Mouse (Mus musculus) liver, embryonic 12.5 days (tissue): ENCODE results near the gene Pkd2. TPM values are rescaled to one million over a fixed set of nuclear protein-coding genes. Genes with fewer than 3 reads are reported as not detected.

Experiments
- ATAC-seq: fragments of 200-750 bp; cut with Nextera tagmentation; 2 replicates; pipeline ENCODE4 v1.8.0; 2017; ENCODE audit warnings: moderate number of reproducible peaks, mild to moderate bottlenecking, moderate library complexity
- H3K27ac ChIP-seq: fragments of 300-500 bp; sonication (generic); 2 replicates; pipeline ENCODE4 v1.5.1; 2016; ENCODE audit warnings: mild to moderate bottlenecking
- H3K27me3 ChIP-seq: fragments of 300-500 bp; sonication (generic); replicated peaks from 2 replicates; pipeline ENCODE4 v1.6.1; 2016; ENCODE audit warnings: mild to moderate bottlenecking, moderate library complexity
- H3K36me3 ChIP-seq: fragments of 300-500 bp; sonication (generic); 2 replicates; pipeline ENCODE4 v1.6.1; 2016; ENCODE audit warnings: mild to moderate bottlenecking, moderate library complexity
- H3K4me1 ChIP-seq: fragments of 300-500 bp; sonication (generic); 2 replicates; pipeline ENCODE4 v1.6.1; 2016
- H3K4me2 ChIP-seq: fragments of 300-500 bp; sonication (generic); 2 replicates; pipeline ENCODE4 v1.6.1; 2016; ENCODE audit warnings: mild to moderate bottlenecking, moderate library complexity
- H3K4me3 ChIP-seq: fragments of 300-500 bp; sonication (generic); 2 replicates; pipeline ENCODE4 v1.5.1; 2016; ENCODE audit warnings: mild to moderate bottlenecking, moderate library complexity
- H3K9ac ChIP-seq: fragments of 300-500 bp; sonication (generic); 2 replicates; pipeline ENCODE4 v1.6.1; 2016; ENCODE audit warnings: mild to moderate bottlenecking, moderate library complexity
- H3K9me3 ChIP-seq: fragments of 300-500 bp; sonication (generic); replicated peaks from 2 replicates; pipeline ENCODE4 v1.6.1; 2016; ENCODE audit warnings: mild to moderate bottlenecking, moderate library complexity
- WGBS: fragments of 180-500 bp; shearing (Covaris S2); methylation state at CpG from one replicate; pipeline ENCODE4 v1.1.7; 2016; ENCODE audit not compliant: insufficient replicate concordance; 5-methylcytosine and 5-hydroxymethylcytosine counted together
- polyA plus RNA-seq: library from polyadenylated mRNA; unstranded; fragments of >200 nt; fragmentation: Nextera tagmentation; extraction: Ambion mirVana; gene quantifications from 2 replicates; pipeline ENCODE4 v1.2.1, GENCODE M21; 2016

Gene Pkd2
- polyA plus RNA-seq, 1 experiment from 2014 or later: 4.1 TPM

- no peak overlapping the region for H3K27ac ChIP-seq
- H3K9ac ChIP-seq: no peak overlapping the region
- H3K4me1 ChIP-seq: no peaks in the 10 kb centered on the region
- no peaks in the 10 kb centered on the region for H3K27me3 ChIP-seq
- no peak overlapping the region for H3K4me2 ChIP-seq
- no peak overlapping the region for H3K4me3 ChIP-seq
- H3K36me3 ChIP-seq: peaks cover 28% of the 10 kb centered on the region
- H3K9me3 ChIP-seq: no peaks in the 10 kb centered on the region
- WGBS: 78% methylated on average over 5 of the region's 5 CpGs
- no peak for ATAC-seq
These were observed 9.3 kb downstream of the Pkd2 start for GRCm38 (mm10) chr5:104468586-104468985.

- WGBS: 76% methylated on average over 5 of the region's 5 CpGs
- Histone ChIP-seq H3K9me3 (no peaks in the 10 kb centered on the region), H3K4me3 (no peak overlapping the region), H3K4me2 (no peak overlapping the region), H3K27ac (no peak overlapping the region), H3K27me3 (no peaks in the 10 kb centered on the region), H3K9ac (no peak overlapping the region), H3K36me3 (peaks cover 28% of the 10 kb centered on the region), H3K4me1 (no peaks in the 10 kb centered on the region)
- no peak for ATAC-seq
These were observed 11.7 kb downstream of the Pkd2 start for GRCm38 (mm10) chr5:104470981-104471391.

GRCm38 (mm10) chr5:104472371-104472770, 13.1 kb downstream of the Pkd2 start:
- H3K27ac ChIP-seq: no peak overlapping the region
- no peaks in the 10 kb centered on the region for H3K27me3 ChIP-seq
- H3K9ac ChIP-seq: no peak overlapping the region
- peaks cover 20% of the 10 kb centered on the region for H3K36me3 ChIP-seq
- H3K4me2 ChIP-seq: no peak overlapping the region
- no peak overlapping the region for H3K4me3 ChIP-seq
- no peaks in the 10 kb centered on the region for H3K4me1 ChIP-seq
- 84% methylated on average over 8 of the region's 8 CpGs for WGBS
- no peak for ATAC-seq
- H3K9me3 ChIP-seq: no peaks in the 10 kb centered on the region

- 81% methylated on average over 7 of the region's 7 CpGs for WGBS
These were observed 21.1 kb downstream of the Pkd2 start for GRCm38 (mm10) chr5:104480367-104480766.

GRCm38 (mm10) chr5:104482856-104483255, 23.6 kb downstream of the Pkd2 start:
- Histone ChIP-seq H3K36me3 (peaks cover 20% of the 10 kb centered on the region), H3K9ac (no peak overlapping the region), H3K4me2 (no peak overlapping the region), H3K4me1 (no peaks in the 10 kb centered on the region), H3K27me3 (no peaks in the 10 kb centered on the region), H3K27ac (no peak overlapping the region), H3K4me3 (no peak overlapping the region), H3K9me3 (no peaks in the 10 kb centered on the region)
- ATAC-seq: no peak
- WGBS: 76% methylated on average over 8 of the region's 8 CpGs

More at GRCm38 (mm10) chr5:104480367-104480766, 21.1 kb downstream of the Pkd2 start:
- no peak overlapping the region for H3K27ac ChIP-seq
- H3K9me3 ChIP-seq: no peaks in the 10 kb centered on the region
- no peak overlapping the region for H3K9ac ChIP-seq
- no peak overlapping the region for H3K4me2 ChIP-seq
- ATAC-seq: no peak
- H3K4me3 ChIP-seq: no peak overlapping the region
- H3K36me3 ChIP-seq: peaks cover 15% of the 10 kb centered on the region
- H3K4me1 ChIP-seq: no peaks in the 10 kb centered on the region
- no peaks in the 10 kb centered on the region for H3K27me3 ChIP-seq

GRCm38 (mm10) chr5:104491561-104491960, 32.3 kb downstream of the Pkd2 start:
- no peaks in the 10 kb centered on the region for H3K27me3 ChIP-seq
- H3K4me3 ChIP-seq: no peak overlapping the region
- H3K4me2 ChIP-seq: no peak overlapping the region
- H3K27ac ChIP-seq: no peak overlapping the region
- WGBS: 69% methylated on average over 5 of the region's 5 CpGs
- H3K36me3 ChIP-seq: peaks cover 27% of the 10 kb centered on the region
- H3K9me3 ChIP-seq: no peaks in the 10 kb centered on the region
- no peak overlapping the region for H3K9ac ChIP-seq
- H3K4me1 ChIP-seq: no peaks in the 10 kb centered on the region
- no peak for ATAC-seq

- peaks cover 9% of the 10 kb centered on the region; the same call in 1 of the 2 replicates for H3K36me3 ChIP-seq
- H3K27me3 ChIP-seq: no peaks in the 10 kb centered on the region
- peaks cover 14% of the 10 kb centered on the region for H3K4me1 ChIP-seq
- no peaks in the 10 kb centered on the region for H3K9me3 ChIP-seq
- no peak overlapping the region for H3K9ac ChIP-seq
- H3K27ac ChIP-seq: no peak overlapping the region
- no peak for ATAC-seq
- no peak overlapping the region for H3K4me2 ChIP-seq
- WGBS: 81% methylated on average over 2 of the region's 2 CpGs
- no peak overlapping the region for H3K4me3 ChIP-seq
These were observed 45.6 kb downstream of the Pkd2 start for GRCm38 (mm10) chr5:104504883-104505282.

- WGBS: 4% methylated on average over 2 of the region's 2 CpGs
- peak overlapping the region; percentile 92; the same call in 1 of the 2 replicates for H3K27ac ChIP-seq
- H3K27me3 ChIP-seq: no peaks in the 10 kb centered on the region
- H3K9me3 ChIP-seq: no peaks in the 10 kb centered on the region
- peak overlapping the region; percentile 80 for H3K4me2 ChIP-seq
- H3K4me3 ChIP-seq: peak overlapping the region; percentile 76
- H3K36me3 ChIP-seq: peaks cover 7% of the 10 kb centered on the region; the same call in 1 of the 2 replicates
- peaks cover 20% of the 10 kb centered on the region for H3K4me1 ChIP-seq
- ATAC-seq: no peak
- peak overlapping the region; percentile 85 for H3K9ac ChIP-seq
These were observed 48.6 kb downstream of the Pkd2 start for GRCm38 (mm10) chr5:104507829-104508194.

GRCm38 (mm10) chr5:104508195-104508891, 49.1 kb downstream of the Pkd2 start, which contains the start of gene BC005561:
BC005561 (plus strand) TSS chr5:104508352.
- peak within 1 kb of the TSS; percentile 76 for H3K4me3 ChIP-seq
- H3K9ac ChIP-seq: peak within 1 kb of the TSS; percentile 85
- no peaks in the 10 kb centered on the region for H3K27me3 ChIP-seq
- H3K4me1 ChIP-seq: peaks cover 20% of the 10 kb centered on the region
- peak within 1 kb of the TSS; percentile 80 for H3K4me2 ChIP-seq
- under 1% methylated on average over 69 of the region's 83 CpGs for WGBS
- H3K27ac ChIP-seq: peak within 1 kb of the TSS; percentile 92
- peak; percentile 90 for ATAC-seq
- peaks cover 9% of the 10 kb centered on the region for H3K36me3 ChIP-seq
- no peaks in the 10 kb centered on the region for H3K9me3 ChIP-seq

- Histone ChIP-seq H3K4me1 (peaks cover 20% of the 10 kb centered on the region), H3K27ac (no peak overlapping the region), H3K36me3 (peaks cover 25% of the 10 kb centered on the region), H3K9ac (no peak overlapping the region), H3K4me3 (no peak overlapping the region), H3K4me2 (no peak overlapping the region), H3K27me3 (no peaks in the 10 kb centered on the region), H3K9me3 (no peaks in the 10 kb centered on the region; the same call in none of the 2 replicates)
- WGBS: 86% methylated on average over 3 of the region's 3 CpGs
- ATAC-seq: no peak
These were observed 52.0 kb downstream of the Pkd2 start for GRCm38 (mm10) chr5:104511211-104511610.

GRCm38 (mm10) chr5:104538612-104539011, 79.4 kb downstream of the Pkd2 start:
- H3K4me2 ChIP-seq: no peak overlapping the region
- peaks cover 65% of the 10 kb centered on the region for H3K36me3 ChIP-seq
- WGBS: 82% methylated on average over 1 of the region's 1 CpGs
- no peak overlapping the region for H3K27ac ChIP-seq
- no peaks in the 10 kb centered on the region for H3K27me3 ChIP-seq
- no peak for ATAC-seq
- no peaks in the 10 kb centered on the region for H3K9me3 ChIP-seq
- no peaks in the 10 kb centered on the region for H3K4me1 ChIP-seq
- H3K9ac ChIP-seq: no peak overlapping the region
- H3K4me3 ChIP-seq: no peak overlapping the region

GRCm38 (mm10) chr5:104539331-104539730, 80.1 kb downstream of the Pkd2 start:
- no peaks in the 10 kb centered on the region for H3K4me1 ChIP-seq
- WGBS: 78% methylated on average over 4 of the region's 4 CpGs
- H3K9me3 ChIP-seq: no peaks in the 10 kb centered on the region
- H3K4me2 ChIP-seq: no peak overlapping the region
- H3K27ac ChIP-seq: no peak overlapping the region
- no peak for ATAC-seq
- H3K36me3 ChIP-seq: peaks cover 70% of the 10 kb centered on the region
- no peak overlapping the region for H3K4me3 ChIP-seq
- no peak overlapping the region for H3K9ac ChIP-seq
- H3K27me3 ChIP-seq: no peaks in the 10 kb centered on the region
